Mouse (Mus musculus) gastrocnemius, postnatal 4 days (tissue): ENCODE data around the gene Pars2. TPM values are rescaled to one million over a fixed set of nuclear protein-coding genes. Genes with fewer than 3 reads are reported as not detected.

Experiments
- DNase-seq, 2 experiments: peaks; one replicate each; pipeline ENCODE4 v3.0.0; 2021 to 2022; ENCODE audit warnings: low spot score in 2 of 2, mixed read lengths in 2 of 2
- total RNA-seq, 2 experiments: library from RNA; stranded (reverse); gene quantifications; 2 replicates each; pipeline ENCODE4 v1.2.3; 2021

The Pars2 gene
- total RNA-seq, 2 experiments from 2014 or later: 5.2 to 6.4 TPM

GRCm38 (mm10) chr4:106700798-106701197 is 49.9 kb downstream of the Pars2 start:
- no peak for DNase-seq

- DNase-seq: no peak
Observed at GRCm38 (mm10) chr4:106703956-106704355, 53.1 kb downstream of the Pars2 start.

- no peak for DNase-seq
Observed at GRCm38 (mm10) chr4:106704416-106704815, 53.5 kb downstream of the Pars2 start.

Other genes starting within 250 kb of the Pars2 start
- under 1 TPM; 0.66 to 0.70 TPM for gene Pcsk9, start 186.7 kb upstream of the Pars2 start, total RNA-seq
- gene Bsnd, start 158.8 kb upstream of the Pars2 start, total RNA-seq: under 1 TPM; 0.18 to 0.25 TPM
- 10 to 100 TPM; 36.0 to 45.6 TPM for gene Dhcr24, start 90.0 kb upstream of the Pars2 start, total RNA-seq
- gene Lexm, start 33.8 kb upstream of the Pars2 start, total RNA-seq: not detected
- under 1 TPM; 0.29 to 0.44 TPM for gene Ttc22, start 28.6 kb upstream of the Pars2 start, total RNA-seq
- 10 to 100 TPM; 28.8 to 32.3 TPM for gene Ttc4, start 27.9 kb downstream of the Pars2 start, total RNA-seq
- 1 to 10 TPM in 1 of 2 experiments, under 1 TPM in 1; 0.52 to 1.2 TPM for gene Mroh7, start 79.9 kb downstream of the Pars2 start, total RNA-seq
- gene Fam151a, start 82.8 kb downstream of the Pars2 start, total RNA-seq: not detected
- gene Acot11, start 153.9 kb downstream of the Pars2 start, total RNA-seq: 10 to 100 TPM; 12.3 to 15.8 TPM